Mouse (Mus musculus) stomach, postnatal 0 days (tissue): ENCODE results near the gene Carns1.

Experiments
- CTCF ChIP-seq: IDR thresholded peaks from 2 replicates; pipeline ENCODE4 v1.5.1; 2016; ENCODE audit warnings: antibody characterized with exemption, low read depth, mild to moderate bottlenecking, moderate library complexity
- EP300 ChIP-seq: optimal IDR thresholded peaks from 2 replicates; pipeline ENCODE3; 2016; ENCODE audit warnings: antibody characterized with exemption

DNA sequence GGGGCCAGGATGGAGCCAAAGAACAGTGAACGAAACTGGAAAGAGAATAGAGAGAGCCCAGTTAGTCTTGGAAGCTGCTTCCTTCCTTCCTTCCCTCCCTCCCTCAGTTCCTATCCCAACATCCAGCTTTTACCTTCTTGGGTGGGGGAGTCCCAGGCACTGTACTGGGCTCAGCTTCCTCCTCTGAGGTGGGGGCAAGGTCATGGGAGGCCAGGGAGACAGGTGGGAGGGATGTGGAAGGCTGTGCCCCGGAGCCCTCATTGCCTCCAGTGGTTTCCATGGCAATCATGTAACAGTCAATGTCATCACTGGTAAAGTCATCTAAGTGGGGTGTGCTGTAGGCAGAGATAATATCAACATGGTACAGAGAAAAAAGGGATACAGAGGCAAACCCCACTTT is 20.8 kb upstream of the Carns1 start:
- no peak for TF ChIP-seq CTCF
- no peak for TF ChIP-seq EP300
